Mouse (Mus musculus) spleen, adult 2 months (tissue): ENCODE results near the gene Atf4. TPM values are rescaled to one million over a fixed set of nuclear protein-coding genes. Genes with fewer than 3 reads are reported as not detected.

Experiments
- DNase-seq, 2 experiments: peaks; one replicate each; pipeline versions ENCODE4 v3.0.0 to v3.0.0-alpha.2; 2012 to 2021; ENCODE audit warnings: low spot score in 2 of 2, low read depth in 1 of 2
- H3K27ac ChIP-seq: fragments of 200-500 bp; 2 replicates; pipeline ENCODE4 v1.5.1; 2012; ENCODE audit warnings: low read length, inconsistent platforms; ENCODE audit not compliant: insufficient read depth
- H3K27me3 ChIP-seq: fragments of 200-500 bp; 2 replicates; pipeline ENCODE4 v1.6.1; 2012; ENCODE audit warnings: mild to moderate bottlenecking, moderate library complexity, low read length, inconsistent platforms; ENCODE audit not compliant: control insufficient read depth, insufficient read depth
- H3K36me3 ChIP-seq: fragments of 200-500 bp; 2 replicates; pipeline ENCODE4 v1.6.1; 2012; ENCODE audit warnings: mild to moderate bottlenecking, low read length, inconsistent platforms; ENCODE audit not compliant: control insufficient read depth, insufficient read depth
- H3K4me1 ChIP-seq: fragments of 200-500 bp; 2 replicates; pipeline ENCODE4 v1.6.1; 2011; ENCODE audit warnings: inconsistent platforms; ENCODE audit not compliant: control insufficient read depth, insufficient read depth, insufficient read length
- H3K4me3 ChIP-seq: fragments of 200-500 bp; 2 replicates; pipeline ENCODE4 v1.5.1; 2011; ENCODE audit warnings: mild to moderate bottlenecking, inconsistent platforms; ENCODE audit not compliant: insufficient read depth, insufficient read length; ENCODE audit errors: extremely low read depth
- CTCF ChIP-seq: fragments of 200-500 bp; IDR thresholded peaks from 2 replicates; pipeline ENCODE4 v1.5.1; 2011; ENCODE audit warnings: mild to moderate bottlenecking, inconsistent platforms; ENCODE audit not compliant: insufficient read depth, insufficient read length, insufficient replicate concordance; ENCODE audit errors: extremely low read depth
- POLR2A ChIP-seq: fragments of 200-500 bp; IDR thresholded peaks from 2 replicates; pipeline ENCODE4 v1.6.1; 2011; ENCODE audit warnings: low read depth, low read length, inconsistent platforms
- WGBS: fragments of 180-500 bp; shearing (Covaris S2); methylation state at CpG from one replicate; pipeline ENCODE4 v1.1.7; 2018; 5-methylcytosine and 5-hydroxymethylcytosine counted together
- polyA plus RNA-seq: library from polyadenylated mRNA; depleted of rRNA; stranded (reverse); fragments of >200 nt; gene quantifications from 2 replicates; pipeline ENCODE4 v1.2.3, GENCODE M21; 2012

Atf4 gene
- polyA plus RNA-seq, 1 experiment: 101 TPM

DNA sequence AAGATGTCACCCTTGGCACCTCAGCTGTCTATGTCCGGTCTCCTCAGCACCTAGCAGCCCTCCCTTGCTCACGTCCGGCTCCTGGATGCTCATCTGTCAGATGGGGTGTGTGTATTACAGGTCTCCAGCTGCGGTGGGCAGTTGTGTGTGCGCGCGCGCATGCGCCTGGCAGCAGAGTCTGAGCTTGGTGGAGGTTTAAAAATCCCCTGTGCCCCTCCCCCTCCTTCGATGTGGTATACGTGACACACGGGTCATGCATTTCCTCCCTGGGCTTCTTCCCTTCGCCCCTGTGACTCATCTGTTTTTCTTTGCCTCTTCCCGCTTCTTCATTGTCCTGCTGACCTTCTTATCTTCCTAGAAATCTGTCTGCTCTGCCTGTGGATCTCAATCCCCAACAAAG is 35.8 kb upstream of the Atf4 start:
- H3K4me3 ChIP-seq: peak overlapping the region; percentile 5; the same call in 1 of the 2 replicates
- TF ChIP-seq CTCF (no peak), POLR2A (no peak)
- DNase-seq: peak in 1 of 2 experiments; percentile 32
- H3K36me3 ChIP-seq: no peaks in the 10 kb centered on the region
- peaks cover 4% of the 10 kb centered on the region for H3K4me1 ChIP-seq
- H3K27ac ChIP-seq: peak overlapping the region; percentile 46
- 13% methylated on average over 14 of the region's 14 CpGs for WGBS
- no peaks in the 10 kb centered on the region for H3K27me3 ChIP-seq

DNA sequence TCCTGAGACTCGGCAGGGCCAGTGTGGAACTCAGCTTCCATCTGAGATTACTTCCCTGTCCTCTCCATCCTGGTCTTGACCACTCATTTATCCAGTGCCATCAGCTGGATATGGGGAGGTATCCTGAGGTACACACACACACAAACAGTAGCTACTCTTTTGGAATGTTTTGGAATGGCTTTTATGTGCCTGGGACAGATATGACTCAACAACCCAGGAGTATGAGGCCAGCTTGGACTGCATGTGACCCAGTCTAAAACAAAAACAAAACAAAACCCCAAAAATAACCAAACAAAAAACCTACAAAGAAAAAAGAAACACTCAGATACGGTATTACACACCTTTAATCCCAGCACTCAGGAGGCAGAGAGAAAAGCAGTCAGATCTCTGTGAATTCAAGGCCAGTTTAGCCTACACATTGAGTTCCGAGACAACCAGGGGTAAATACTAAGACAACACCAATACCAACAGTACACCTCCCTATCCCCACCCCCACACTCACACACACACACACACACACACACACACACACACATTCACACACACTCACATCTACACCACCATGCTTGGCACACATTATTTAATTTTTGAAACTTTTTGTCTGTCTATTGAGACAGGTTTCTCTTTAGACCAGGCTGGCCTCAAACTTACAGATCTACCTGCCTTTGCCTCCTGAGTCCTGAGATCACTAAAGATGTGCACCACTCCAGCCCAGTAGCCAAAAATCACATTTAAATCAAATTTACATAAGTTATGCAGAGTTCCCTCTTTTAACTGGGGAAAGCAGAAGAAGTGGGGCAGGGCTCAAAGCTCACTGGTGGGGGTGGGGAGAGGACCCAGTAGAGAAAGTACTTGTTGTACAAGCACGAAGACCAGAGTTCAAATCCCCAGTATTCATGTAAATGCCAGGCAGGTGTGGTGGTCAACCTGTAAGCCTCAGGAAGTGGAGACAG is 35.0 kb upstream of the Atf4 start:
- Histone ChIP-seq H3K4me3 (no peak overlapping the region), H3K4me1 (peaks cover 4% of the 10 kb centered on the region), H3K36me3 (no peaks in the 10 kb centered on the region), H3K27me3 (no peaks in the 10 kb centered on the region), H3K27ac (peak overlapping the region; percentile 46)
- WGBS: 59% methylated on average over 4 of the region's 4 CpGs
- no peak for DNase-seq
- TF ChIP-seq POLR2A (no peak), CTCF (no peak)

DNA sequence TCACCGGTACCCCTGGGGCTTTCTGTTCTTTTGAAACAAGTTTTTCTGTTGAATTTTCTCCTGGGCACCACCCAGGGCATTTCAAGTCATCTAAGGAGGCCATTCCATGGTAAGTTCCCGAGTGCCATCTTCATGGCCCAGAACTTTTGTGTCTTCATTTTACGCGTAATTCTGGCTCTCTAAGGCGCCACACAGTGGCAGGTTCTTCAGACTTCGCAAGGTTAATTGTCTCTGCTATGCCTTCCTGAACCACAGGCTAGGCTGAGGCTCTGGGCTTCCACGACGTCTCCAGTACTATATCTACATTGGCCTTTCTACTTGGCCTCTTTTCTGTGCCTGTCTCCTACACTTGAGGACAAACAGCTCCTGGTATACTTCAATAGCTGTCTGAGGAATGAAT is 34.0 kb upstream of the Atf4 start:
- H3K27ac ChIP-seq: no peak overlapping the region
- no peak for DNase-seq
- H3K36me3 ChIP-seq: no peaks in the 10 kb centered on the region
- no peak overlapping the region for H3K4me3 ChIP-seq
- no peak for TF ChIP-seq POLR2A
- TF ChIP-seq CTCF: no peak
- no peaks in the 10 kb centered on the region for H3K27me3 ChIP-seq
- WGBS: 80% methylated on average over 8 of the region's 8 CpGs
- peaks cover 4% of the 10 kb centered on the region for H3K4me1 ChIP-seq

DNA sequence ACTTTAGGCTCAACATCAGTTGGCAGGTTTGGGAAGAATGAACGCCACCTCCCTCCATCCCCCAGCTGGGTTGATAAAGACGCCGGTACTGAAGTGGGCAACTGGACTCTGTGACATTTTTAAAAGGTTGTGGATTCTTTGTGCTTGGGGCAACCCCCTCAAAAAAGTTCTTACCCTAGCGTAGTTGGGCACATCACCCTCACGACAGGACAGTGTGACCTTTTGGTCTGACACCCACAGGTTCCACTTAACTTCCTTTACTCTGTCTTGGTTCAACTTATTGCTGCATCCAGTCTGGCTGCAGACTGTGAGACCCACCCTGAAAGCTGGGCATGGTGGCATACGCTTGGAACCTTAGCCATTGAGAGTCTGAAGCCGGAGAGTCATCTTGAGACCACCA is 31.2 kb upstream of the Atf4 start:
- no peak overlapping the region for H3K4me3 ChIP-seq
- TF ChIP-seq CTCF: no peak
- no peak for TF ChIP-seq POLR2A
- 83% methylated on average over 7 of the region's 7 CpGs for WGBS
- H3K27ac ChIP-seq: no peak overlapping the region
- peaks cover 4% of the 10 kb centered on the region for H3K4me1 ChIP-seq
- DNase-seq: no peak
- no peaks in the 10 kb centered on the region for H3K27me3 ChIP-seq
- H3K36me3 ChIP-seq: no peaks in the 10 kb centered on the region

DNA sequence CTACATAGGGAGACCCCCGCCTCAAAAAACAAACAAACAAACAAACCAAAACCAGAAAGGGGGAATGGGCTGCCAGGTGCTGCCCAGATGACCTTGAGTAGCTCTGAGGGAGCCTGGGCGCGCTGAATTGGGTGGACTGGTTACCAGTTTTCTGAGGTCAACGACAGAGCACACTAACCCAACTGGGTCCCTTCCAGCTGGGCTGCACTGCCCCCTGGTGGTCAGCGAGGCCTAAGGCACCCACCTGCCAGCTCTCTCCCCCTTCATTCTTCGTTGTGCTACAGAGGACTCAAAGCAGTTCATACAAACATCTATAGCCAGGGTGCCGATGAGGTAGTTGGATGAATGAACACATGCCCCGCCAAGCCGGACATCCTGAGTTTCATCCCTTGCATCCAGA is 29.8 kb upstream of the Atf4 start:
- no peak for TF ChIP-seq POLR2A
- TF ChIP-seq CTCF: peak; percentile 97
- WGBS: 24% methylated on average over 9 of the region's 9 CpGs
- Histone ChIP-seq H3K27ac (no peak overlapping the region), H3K27me3 (no peaks in the 10 kb centered on the region), H3K36me3 (no peaks in the 10 kb centered on the region), H3K4me1 (no peaks in the 10 kb centered on the region), H3K4me3 (no peak overlapping the region)
- DNase-seq: peak; percentile 38 to 60

DNA sequence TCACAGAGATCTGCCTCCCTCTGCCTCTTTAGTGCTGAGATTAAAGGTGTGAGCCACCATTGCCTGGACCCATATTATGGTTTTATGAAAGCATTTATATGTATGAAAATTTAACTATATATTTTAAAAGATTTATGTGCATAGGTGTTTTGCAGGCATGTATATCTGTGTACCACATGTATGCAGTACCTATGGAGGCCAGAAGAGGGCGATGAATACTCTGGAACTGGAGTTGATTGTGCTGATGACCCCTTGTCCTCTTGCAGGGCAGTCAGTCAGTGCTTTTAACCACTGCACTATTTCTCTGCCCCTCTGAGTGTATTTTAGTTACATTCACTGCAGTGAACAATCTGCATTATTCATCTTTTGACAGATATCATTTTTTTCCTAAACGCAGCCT is 29.2 kb upstream of the Atf4 start:
- no peaks in the 10 kb centered on the region for H3K27me3 ChIP-seq
- H3K4me3 ChIP-seq: no peak overlapping the region
- DNase-seq: peak; percentile 41 to 60
- 49% methylated on average over 2 of the region's 2 CpGs for WGBS
- no peak overlapping the region for H3K27ac ChIP-seq
- no peaks in the 10 kb centered on the region for H3K4me1 ChIP-seq
- H3K36me3 ChIP-seq: no peaks in the 10 kb centered on the region
- TF ChIP-seq CTCF (peak; percentile 41; the same call in 1 of the 2 replicates), POLR2A (no peak)

DNA sequence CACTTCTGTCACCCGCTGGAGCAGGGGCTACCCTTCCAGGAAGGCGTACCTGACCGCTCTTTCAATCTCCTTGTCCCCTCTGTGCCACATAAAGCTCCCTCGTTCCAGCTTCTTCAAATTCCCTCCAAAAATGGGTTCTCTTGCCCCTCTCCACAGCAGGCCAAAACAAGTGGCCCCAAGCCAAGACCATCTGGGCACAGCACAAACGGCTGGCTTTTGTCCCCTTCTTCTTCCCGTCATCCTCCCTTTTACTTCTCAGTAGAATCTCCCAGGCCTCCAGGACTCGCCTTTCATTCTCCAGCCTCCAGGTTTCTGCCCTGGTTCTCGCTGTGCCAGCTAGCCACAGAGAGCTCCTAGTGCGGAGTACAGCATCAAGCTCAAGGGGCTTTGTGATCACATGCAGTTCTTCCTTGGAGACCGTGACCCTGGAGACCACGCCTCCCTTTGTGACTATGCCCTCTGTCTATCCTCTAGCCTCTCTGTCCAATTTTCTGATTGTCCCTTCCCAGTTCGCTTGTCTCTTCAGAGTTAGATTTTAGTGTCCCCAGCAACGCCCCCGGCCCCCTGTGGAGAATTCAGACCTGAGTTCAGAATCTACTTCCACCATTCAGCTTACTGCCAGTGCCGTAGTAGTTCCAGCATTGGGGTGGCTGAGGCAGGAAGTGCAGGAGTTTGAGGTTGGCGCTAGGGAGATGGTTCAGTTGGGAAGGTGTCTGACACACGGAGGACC is 26.7 kb upstream of the Atf4 start:
- 81% methylated on average over 17 of the region's 17 CpGs for WGBS
- Histone ChIP-seq H3K27me3 (no peaks in the 10 kb centered on the region), H3K27ac (no peak overlapping the region), H3K4me1 (no peaks in the 10 kb centered on the region), H3K4me3 (no peak overlapping the region), H3K36me3 (no peaks in the 10 kb centered on the region)
- TF ChIP-seq CTCF: no peak
- no peak for TF ChIP-seq POLR2A
- DNase-seq: no peak
